Mouse (Mus musculus) brown adipose tissue, adult 24 weeks (tissue): ENCODE results near the gene Stambp. TPM values are rescaled to one million over a fixed set of nuclear protein-coding genes. Genes with fewer than 3 reads are reported as not detected.
A peak's percentile ranks its signal among the peaks of the same experiment; 100 is the strongest.
"Not testable (repeated sequence)": the region's sequence is repeated elsewhere in the genome, so short reads cannot be mapped to it uniquely, and the experiment has no call there.

ENCODE experiments used
- H3K27ac ChIP-seq: fragments of 200-500 bp; replicated peaks from 2 replicates; pipeline ENCODE4 v1.5.1; 2012; ENCODE audit warnings: low read depth, mild to moderate bottlenecking, low read length
- H3K4me1 ChIP-seq: fragments of 200-500 bp; 2 replicates; pipeline ENCODE4 v1.6.1; 2012; ENCODE audit warnings: low read length, mixed read lengths; ENCODE audit not compliant: control insufficient read depth, insufficient read depth, insufficient read length
- H3K4me3 ChIP-seq: fragments of 200-500 bp; 2 replicates; pipeline ENCODE4 v1.5.1; 2012; ENCODE audit warnings: low read depth, mild to moderate bottlenecking, low read length, moderate library complexity; ENCODE audit not compliant: insufficient read depth
- polyA plus RNA-seq: library from polyadenylated mRNA; stranded (reverse); fragments of >200 nt; gene quantifications from 2 replicates; pipeline ENCODE4 v1.2.4, GENCODE M21; 2012; ENCODE audit not compliant: missing spikeins, insufficient read depth, insufficient read length

The Stambp gene
- polyA plus RNA-seq, result 15.4 and 16.4 TPM in 2 replicates

DNA sequence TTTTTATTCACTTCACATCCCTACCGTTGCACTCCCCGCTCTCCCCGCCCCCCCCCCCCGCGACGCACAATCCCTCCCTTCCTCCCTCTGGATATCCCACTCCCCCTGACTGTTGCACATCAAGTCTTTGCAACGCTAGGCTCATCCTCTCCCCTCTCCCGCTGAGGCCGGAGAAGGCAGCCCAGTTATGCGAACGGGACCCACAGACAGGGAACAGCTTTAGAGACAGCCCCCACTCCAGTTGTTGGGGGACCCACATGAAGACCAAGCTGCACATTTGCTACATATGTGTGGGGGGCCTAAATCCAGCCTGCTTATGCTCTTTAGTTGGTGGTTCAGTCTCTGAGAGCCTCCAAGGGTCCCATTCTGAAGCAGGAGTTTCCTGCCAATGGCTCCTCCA lies at the start of gene Stambp:
Gene Stambp (minus strand): TSS at position 59 of the 400 bp plus-strand sequence.
- peak within 1 kb of the TSS; percentile 52; the same call in 1 of the 2 replicates for H3K27ac ChIP-seq
- peak within 1 kb of the TSS; percentile 86 for H3K4me3 ChIP-seq
- peaks cover 8% of the 10 kb centered on the region; the same call in 1 of the 2 replicates for H3K4me1 ChIP-seq

DNA sequence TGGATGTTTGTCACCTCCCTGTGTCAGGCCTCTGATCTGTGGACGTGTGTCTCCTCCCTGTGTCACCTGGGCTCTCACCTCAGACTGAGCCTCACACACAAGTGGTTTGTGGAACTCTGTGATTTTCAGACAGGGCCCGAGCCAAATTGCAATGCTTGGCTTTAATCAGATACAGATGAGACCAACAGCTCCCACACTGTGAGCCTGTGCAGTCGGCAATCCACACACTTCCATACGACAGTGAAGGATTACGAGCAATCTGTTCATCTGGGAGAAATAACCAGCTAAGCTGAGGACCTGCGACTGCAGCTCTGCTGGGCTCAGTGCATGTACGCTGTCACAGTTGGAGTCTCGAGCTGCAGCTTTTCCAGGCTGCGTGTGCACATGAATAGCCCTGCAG lies 47.4 kb upstream of the Stambp start:
- H3K27ac ChIP-seq, result no peak overlapping the region
- no peaks in the 10 kb centered on the region for H3K4me1 ChIP-seq
- H3K4me3 ChIP-seq, result no peak overlapping the region

DNA sequence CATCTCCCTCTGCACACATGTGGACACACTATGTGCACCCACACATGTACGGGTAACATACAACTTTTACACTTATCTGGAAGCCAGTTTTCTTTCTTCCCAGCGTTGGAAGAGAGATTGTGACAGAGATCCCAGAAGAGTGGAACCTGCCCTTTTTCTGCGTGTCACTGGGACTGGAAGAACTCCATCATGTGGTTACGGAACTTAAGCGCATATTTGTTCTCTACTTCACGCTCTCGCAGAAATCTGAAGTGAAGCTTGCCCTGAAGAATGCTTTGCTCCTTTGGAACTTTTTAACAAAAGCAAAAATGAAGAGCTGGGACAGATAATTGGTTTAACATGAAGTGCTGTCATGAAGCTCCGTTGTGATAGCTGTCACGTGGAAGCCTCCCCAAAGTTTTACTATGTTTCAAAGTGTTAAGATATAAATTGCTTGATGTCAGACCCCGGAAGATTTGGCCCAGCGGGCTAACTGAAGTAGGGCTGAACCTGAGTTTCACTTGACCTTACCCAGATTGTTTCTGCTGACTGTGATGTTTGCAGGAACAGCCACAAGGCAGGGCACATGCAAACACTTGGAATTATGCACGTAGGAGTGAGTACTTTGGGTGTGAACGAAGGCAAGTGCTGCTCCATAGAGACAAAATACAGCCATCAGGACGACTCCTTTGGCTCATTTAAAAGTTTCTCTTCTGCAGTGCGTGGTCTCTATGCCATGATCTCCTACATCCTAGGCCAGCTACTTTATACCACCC lies 45.2 kb upstream of the Stambp start:
- Histone ChIP-seq H3K4me3 (no peak overlapping the region), H3K27ac (no peak overlapping the region), H3K4me1 (no peaks in the 10 kb centered on the region)

DNA sequence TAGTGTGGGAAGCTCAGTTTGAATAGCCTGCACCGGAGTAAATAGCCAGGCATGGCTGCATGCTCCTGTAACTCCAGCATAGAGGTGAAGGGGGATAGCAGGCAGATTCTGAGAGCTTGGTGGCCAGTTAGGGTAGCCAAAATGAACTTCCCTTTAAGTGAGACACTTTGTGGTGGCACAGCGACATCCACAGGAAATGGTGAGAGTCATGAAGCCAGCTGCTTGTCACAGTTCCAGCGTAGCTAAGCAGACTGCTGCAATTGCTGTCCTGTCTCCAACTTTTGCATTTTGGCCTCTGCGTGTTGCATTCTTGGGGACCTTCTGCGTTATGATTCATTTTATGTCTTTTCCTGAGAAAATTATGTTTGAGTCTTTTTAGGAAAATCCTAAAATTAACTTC lies 44.0 kb upstream of the Stambp start:
- Histone ChIP-seq H3K4me1 (no peaks in the 10 kb centered on the region), H3K27ac (no peak overlapping the region), H3K4me3 (no peak overlapping the region)

DNA sequence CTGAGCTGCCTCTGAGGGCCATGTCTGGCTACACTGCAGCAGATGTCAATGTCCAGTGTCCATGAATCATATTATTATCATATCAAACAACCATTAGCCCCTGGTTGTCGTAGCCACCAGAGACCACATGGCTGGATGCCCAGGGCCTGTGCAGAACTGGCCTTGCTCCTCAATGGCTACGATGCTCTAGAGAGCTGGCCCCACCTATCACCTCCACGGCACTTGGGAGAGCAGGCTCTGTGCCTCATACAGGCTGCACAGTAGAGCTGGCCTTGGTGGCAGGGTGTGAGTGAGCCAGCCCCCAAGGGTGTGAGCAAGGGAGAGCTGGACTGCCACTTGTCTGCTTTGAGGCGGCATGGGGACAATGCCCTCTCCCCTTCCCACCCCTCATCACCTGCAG lies 41.9 kb upstream of the Stambp start:
- Histone ChIP-seq H3K4me1 (no peaks in the 10 kb centered on the region), H3K27ac (no peak overlapping the region), H3K4me3 (no peak overlapping the region)

DNA sequence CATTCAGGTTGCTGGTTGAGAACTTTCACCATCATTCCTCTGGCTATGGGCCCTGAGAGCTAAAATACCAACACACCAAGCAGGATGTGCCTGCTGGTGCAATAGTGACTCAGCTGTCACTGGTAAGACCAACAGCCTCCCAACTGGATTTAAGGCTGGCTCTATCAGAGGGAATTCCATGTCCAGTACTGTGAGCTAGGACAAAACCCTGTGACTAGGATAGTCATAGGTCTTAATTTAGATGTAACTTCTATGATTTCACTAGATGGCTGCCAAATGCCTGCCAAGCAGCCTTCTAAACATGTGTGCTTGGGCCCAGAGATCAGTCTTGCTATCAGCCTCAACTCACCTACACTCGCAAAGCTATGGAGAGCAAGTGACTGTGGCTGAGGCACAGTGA lies 40.4 kb upstream of the Stambp start:
- no peaks in the 10 kb centered on the region for H3K4me1 ChIP-seq
- no peak overlapping the region for H3K27ac ChIP-seq

DNA sequence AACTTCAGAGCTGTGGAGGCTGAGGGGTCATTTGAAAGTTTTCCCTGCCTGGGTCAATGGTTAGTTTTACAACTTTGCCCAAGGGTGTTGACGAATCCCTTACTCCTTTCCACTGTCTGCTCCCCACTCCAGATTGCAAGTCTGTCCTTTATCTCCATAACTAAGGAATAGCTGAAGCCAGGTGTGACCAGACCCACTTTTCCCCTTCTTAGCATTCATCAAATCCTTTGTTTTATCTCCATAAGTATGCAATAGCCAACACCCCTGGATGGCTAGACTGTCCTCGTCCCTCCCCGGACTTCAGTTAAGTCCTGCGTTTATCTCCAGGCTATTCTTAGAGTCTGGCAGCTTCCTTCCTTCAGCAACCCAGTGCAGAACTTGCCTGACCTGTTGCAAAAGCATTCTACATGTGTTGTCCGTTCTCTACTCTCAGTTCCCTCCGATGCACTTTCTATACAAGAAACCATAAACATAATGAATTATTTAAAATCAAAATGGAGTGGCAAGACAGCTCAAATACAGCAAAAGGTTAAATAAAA lies 27.2 kb upstream of the Stambp start:
- Histone ChIP-seq H3K27ac (no peak overlapping the region), H3K4me3 (no peak overlapping the region), H3K4me1 (no peaks in the 10 kb centered on the region)

More for the DNA sequence above, 40.4 kb upstream of the Stambp start:
- H3K4me3 ChIP-seq, result no peak overlapping the region

DNA sequence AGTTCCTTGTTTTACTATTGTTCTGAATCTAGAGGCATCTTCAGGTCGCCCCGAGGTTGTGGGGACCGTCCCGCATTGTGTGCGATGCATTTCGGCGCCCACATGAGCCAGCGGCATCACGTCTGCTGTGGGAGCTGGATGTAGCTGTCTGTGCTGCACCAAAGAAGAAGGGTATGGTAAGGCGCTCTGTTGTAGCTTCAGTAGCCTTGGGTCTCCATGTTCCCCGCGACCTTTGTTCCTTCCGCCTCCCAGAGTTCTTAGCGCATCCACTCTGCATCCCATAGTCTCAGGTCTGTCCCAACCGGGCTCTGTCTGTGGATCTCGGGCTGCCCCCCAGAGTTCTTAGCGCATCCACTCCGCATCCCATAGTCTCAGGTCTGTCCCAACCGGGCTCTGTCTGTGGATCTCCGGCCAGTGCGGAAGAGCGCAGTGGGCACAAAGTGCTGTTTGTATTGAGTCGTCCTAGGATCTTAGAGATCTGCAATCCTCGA lies 26.6 kb upstream of the Stambp start:
- Histone ChIP-seq H3K4me3 (no peak overlapping the region; the same call in 1 of the 2 replicates), H3K4me1 (no peaks in the 10 kb centered on the region), H3K27ac (no peak overlapping the region)

DNA sequence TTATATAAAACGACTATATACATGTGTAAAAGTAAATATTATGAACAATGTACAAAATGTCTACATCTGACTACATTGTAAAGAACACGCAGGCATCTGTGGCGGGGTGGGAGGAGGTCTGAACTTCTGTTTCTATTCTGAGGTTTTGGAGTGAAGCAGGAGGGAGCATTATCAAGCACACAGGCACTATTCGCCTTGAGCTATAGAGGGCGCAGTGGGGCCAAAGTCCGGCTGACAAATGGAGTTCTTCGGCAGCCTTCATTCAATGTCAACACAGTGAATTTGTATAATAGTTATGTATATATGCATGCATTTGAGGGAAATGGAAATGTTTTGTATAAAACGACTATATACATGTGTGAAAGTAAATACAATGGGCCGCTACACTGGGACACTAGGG lies 26.1 kb upstream of the Stambp start:
- Histone ChIP-seq H3K27ac (no peak overlapping the region), H3K4me1 (no peaks in the 10 kb centered on the region), H3K4me3 (no peak overlapping the region)

DNA sequence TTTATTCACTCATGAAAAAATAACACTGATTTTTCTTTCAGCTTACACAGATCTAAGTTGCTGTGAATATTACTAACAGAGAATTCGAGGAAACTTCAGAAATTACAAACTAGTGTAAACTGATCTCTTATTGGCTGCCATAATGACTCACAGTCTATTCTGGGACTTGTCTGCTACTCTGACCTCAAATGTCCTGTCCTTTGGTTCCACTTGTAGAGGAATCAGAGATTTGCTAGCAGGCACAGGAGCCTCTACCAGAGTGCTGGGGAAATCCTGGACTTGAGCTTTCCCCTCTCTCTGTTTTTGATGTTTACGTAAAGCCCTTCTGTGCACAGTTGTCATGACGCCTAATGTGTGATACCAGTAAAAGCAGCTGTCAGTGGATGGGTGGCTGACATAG lies 25.5 kb upstream of the Stambp start:
- Histone ChIP-seq H3K27ac (no peak overlapping the region), H3K4me1 (no peaks in the 10 kb centered on the region), H3K4me3 (no peak overlapping the region)

DNA sequence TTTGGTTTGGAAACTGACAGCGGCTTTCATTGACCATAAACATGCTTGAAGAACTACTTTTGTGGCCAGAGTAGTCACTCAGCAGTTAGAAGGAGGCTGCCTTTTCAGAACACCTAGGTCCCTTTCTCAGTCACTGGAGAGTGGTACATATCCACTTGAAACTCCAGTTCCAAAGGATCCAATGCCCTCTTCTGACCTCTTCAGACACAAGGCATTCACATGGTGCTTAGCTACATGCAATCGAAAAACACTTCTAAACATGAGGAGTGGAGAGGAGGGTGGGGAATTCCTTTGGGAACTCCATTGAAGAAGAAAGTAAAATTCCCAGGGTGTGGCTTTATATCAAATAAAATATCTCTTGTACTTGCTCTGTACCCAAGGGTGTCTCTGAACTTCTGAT lies 22.5 kb upstream of the Stambp start:
- Histone ChIP-seq H3K4me1 (no peaks in the 10 kb centered on the region), H3K4me3 (no peak overlapping the region), H3K27ac (no peak overlapping the region)

DNA sequence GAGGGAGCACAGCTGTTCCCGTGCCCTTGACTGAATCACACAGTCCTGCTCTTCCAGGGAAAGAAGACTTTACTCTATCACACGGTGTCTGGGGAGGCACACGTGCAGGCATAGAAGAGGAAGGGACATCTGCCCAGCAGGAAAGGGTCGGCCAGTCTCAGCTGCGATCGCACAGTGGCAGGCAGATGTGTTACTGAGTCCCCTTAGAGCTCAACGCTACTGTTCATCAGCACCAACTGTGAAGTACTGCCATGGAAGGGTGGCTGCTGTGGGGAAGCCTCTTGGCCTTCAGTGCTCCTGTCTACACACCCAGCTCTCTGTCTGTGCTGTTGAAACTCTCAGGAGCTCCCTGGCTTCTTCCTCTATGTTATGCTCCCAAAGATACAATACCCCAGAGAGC lies 21.4 kb upstream of the Stambp start:
- Histone ChIP-seq H3K4me1 (no peaks in the 10 kb centered on the region), H3K27ac (no peak overlapping the region), H3K4me3 (no peak overlapping the region)

DNA sequence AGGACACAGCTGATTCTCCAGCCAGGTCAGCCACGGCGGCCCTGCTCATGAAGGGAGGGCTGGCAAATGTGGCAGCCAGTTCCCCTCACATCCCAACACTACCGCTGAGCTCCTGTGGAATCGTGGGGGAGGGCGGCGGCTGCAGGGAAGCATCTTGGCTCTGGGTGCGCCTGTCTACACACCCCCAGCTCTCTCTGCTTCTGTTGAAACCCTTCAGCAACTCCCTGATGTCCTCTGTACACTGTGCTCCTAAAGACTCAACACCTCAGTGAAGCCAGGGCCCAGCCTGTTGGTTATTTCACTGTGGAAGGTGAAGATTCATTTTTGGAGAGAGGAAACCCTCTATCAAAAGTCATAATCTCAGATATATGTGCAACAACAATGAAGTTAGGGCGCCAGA lies 19.5 kb upstream of the Stambp start:
- H3K27ac ChIP-seq, result no peak overlapping the region
- H3K4me3 ChIP-seq, result no peak overlapping the region
- H3K4me1 ChIP-seq, result no peaks in the 10 kb centered on the region

DNA sequence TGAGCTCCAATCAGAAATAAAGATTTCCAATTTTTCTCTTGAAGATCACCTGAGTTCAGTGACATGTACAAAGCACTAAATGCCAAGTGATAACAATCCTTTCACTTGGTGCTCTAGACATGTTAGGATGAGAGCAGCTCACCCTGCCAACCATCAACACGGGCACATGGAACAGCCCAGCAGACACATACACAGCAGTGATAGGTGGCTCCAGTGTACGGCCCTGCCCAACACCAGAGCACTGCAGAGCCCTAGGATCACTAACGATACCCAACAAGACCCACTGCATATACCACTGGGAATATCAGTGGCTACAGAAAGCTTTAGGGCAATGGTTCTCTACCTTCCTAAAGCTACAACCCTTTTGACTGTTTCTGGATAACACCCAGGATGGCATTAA lies 17.8 kb upstream of the Stambp start:
- Histone ChIP-seq H3K27ac (no peak overlapping the region), H3K4me1 (no peaks in the 10 kb centered on the region), H3K4me3 (no peak overlapping the region)

DNA sequence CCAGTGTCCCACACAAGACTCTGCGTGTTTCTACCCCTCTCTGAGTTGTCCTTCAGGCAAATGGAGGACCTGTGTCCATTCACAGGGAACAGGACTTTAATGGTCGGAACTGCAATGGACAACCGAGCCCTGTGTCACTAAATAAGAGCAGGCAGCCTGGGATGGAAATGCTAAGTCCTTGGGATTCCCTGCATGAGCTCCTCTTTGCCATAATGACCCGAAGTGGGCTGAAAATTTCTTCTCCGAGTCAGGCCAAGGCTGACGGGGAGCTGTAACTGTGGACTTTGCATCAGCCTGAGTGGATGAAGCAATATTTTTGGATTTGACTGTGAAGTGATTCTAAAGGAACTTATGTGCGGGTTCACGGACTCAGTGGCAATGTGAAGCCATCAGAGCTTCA lies 14.7 kb upstream of the Stambp start:
- not testable (repeated sequence) for H3K4me1 ChIP-seq, H3K27ac ChIP-seq, H3K4me3 ChIP-seq

DNA sequence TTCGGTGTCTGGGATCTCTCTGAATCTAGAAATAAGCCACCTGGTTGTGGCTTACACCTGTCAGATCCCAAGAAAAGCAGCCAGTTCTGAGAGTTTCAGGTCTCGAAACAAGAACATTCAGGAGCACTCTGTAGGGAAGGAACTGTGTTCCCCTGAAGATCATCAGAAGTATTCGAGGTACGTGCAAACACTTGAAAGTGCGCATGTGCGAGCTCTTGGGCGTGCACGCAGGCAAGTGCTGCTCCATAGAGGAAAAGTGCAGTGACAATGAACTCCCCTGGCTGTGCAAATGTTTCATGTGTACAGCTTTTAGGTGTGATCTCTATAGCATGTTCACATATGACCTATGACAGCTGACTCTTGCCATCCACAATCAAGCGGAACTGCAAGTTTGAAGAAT lies 12.8 kb upstream of the Stambp start:
- not testable (repeated sequence) for H3K27ac ChIP-seq, H3K4me1 ChIP-seq, H3K4me3 ChIP-seq
